Mouse (Mus musculus) lung, adult 18-20 months (tissue): Measurements from ENCODE around the gene Rbm38.

Experiments
- DNase-seq, 2 experiments: peaks; one replicate each; pipeline ENCODE4 v3.0.0; 2022; ENCODE audit warnings: mixed read lengths in 2 of 2

Gene Rbm38

GRCm38 (mm10) chr2:173061443-173062351 lies 41.4 kb downstream of the Rbm38 start:
- DNase-seq: no peak

GRCm38 (mm10) chr2:173063219-173063618 lies 42.9 kb downstream of the Rbm38 start:
- DNase-seq: no peak

GRCm38 (mm10) chr2:173064864-173065263 lies 44.6 kb downstream of the Rbm38 start:
- DNase-seq: no peak

GRCm38 (mm10) chr2:173072948-173073347 lies 52.6 kb downstream of the Rbm38 start:
- DNase-seq: no peak

- DNase-seq: no peak
These were observed 53.4 kb downstream of the Rbm38 start for GRCm38 (mm10) chr2:173073666-173074065.

- no peak for DNase-seq
These were observed 56.6 kb downstream of the Rbm38 start for GRCm38 (mm10) chr2:173076921-173077320.

GRCm38 (mm10) chr2:173079766-173080549 lies 59.7 kb downstream of the Rbm38 start:
- DNase-seq: no peak

- peak; percentile 55 to 64 for DNase-seq
These were observed 60.5 kb downstream of the Rbm38 start for GRCm38 (mm10) chr2:173080785-173081241.

GRCm38 (mm10) chr2:173082706-173083105 lies 62.4 kb downstream of the Rbm38 start:
- no peak for DNase-seq

GRCm38 (mm10) chr2:173083106-173083505 lies 62.8 kb downstream of the Rbm38 start:
- no peak for DNase-seq

- peak; percentile 56 to 58 for DNase-seq
These were observed 63.6 kb downstream of the Rbm38 start for GRCm38 (mm10) chr2:173083712-173084475.
